Mouse (Mus musculus) kidney, adult 2 months (tissue): Measurements from ENCODE around the gene Eci2.

Experiments used
- CTCF ChIP-seq: fragments of 200-500 bp; conservative IDR thresholded peaks from 2 replicates; pipeline ENCODE4 v1.5.1; 2011; ENCODE audit warnings: low read depth, mild to moderate bottlenecking, control low read depth, low read length, moderate library complexity, mixed read lengths; ENCODE audit not compliant: insufficient read depth, insufficient read length
- POLR2A ChIP-seq: fragments of 200-500 bp; IDR thresholded peaks from one replicate; pipeline ENCODE4 v1.6.1; 2011; ENCODE audit warnings: low read depth, low read length, control low read depth

GRCm38 (mm10) chr13:35028365-35028764 is 1.5 kb upstream of the Eci2 start:
- no peak for TF ChIP-seq POLR2A
- TF ChIP-seq CTCF, result no peak
